Mouse (Mus musculus): ENCODE measurements around the gene Idi2. TPM values are rescaled to one million over a fixed set of nuclear protein-coding genes. Genes with fewer than 3 reads are reported as not detected.
"Not testable (repeated sequence)": the region's sequence is repeated elsewhere in the genome, so short reads cannot be mapped to it uniquely, and the experiment has no call there.

Idi2 gene
- polyA plus RNA-seq, 1 experiment from 2014 or later: not detected

GRCm38 (mm10) chr13:8972972-8973371, 20.3 kb downstream of the Idi2 start:
- H3K36me3 ChIP-seq (ENCODE audit: control insufficient read depth, insufficient read depth, low read length): peaks cover 86% of the 10 kb centered on the region
- WGBS: 97% methylated on average over 3 of the region's 3 CpGs
- no peaks in the 10 kb centered on the region for H3K4me1 ChIP-seq (replicated peaks; ENCODE audit: control insufficient read depth, insufficient read depth, low read length)
- H3K9me3 ChIP-seq (ENCODE audit: control insufficient read depth, low read length): no peaks in the 10 kb centered on the region
- H3K4me2 ChIP-seq (ENCODE audit: low read length): no peak overlapping the region
- H3K9ac ChIP-seq (ENCODE audit: low read length): no peak overlapping the region
- no peak overlapping the region for H3K4me3 ChIP-seq (ENCODE audit: low read depth, low read length)
- H3K27me3 ChIP-seq (replicated peaks; ENCODE audit: control insufficient read depth, insufficient read depth, low read length): no peaks in the 10 kb centered on the region
- no peak overlapping the region for H3K27ac ChIP-seq (ENCODE audit: low read depth)
- no peak for DNase-seq (ENCODE audit: low spot score)
- ATAC-seq (replicated peaks; ENCODE audit: low FRiP score, low TSS enrichment, low read depth): no peak

GRCm38 (mm10) chr13:8992231-8992630, 39.6 kb downstream of the Idi2 start:
- Histone ChIP-seq H3K9ac (ENCODE audit: low read length) (no peak overlapping the region), H3K27me3 (replicated peaks; ENCODE audit: control insufficient read depth, insufficient read depth, low read length) (no peaks in the 10 kb centered on the region), H3K4me2 (ENCODE audit: low read length) (no peak overlapping the region), H3K9me3 (ENCODE audit: control insufficient read depth, low read length) (no peaks in the 10 kb centered on the region), H3K4me1 (replicated peaks; ENCODE audit: control insufficient read depth, insufficient read depth, low read length) (peaks cover 6% of the 10 kb centered on the region), H3K36me3 (ENCODE audit: control insufficient read depth, insufficient read depth, low read length) (peaks cover 49% of the 10 kb centered on the region), H3K4me3 (ENCODE audit: low read depth, low read length) (no peak overlapping the region), H3K27ac (ENCODE audit: low read depth) (no peak overlapping the region)
- ATAC-seq (replicated peaks; ENCODE audit: low FRiP score, low TSS enrichment, low read depth) (no peak), DNase-seq (ENCODE audit: low spot score) (no peak)
- 91% methylated on average over 6 of the region's 6 CpGs for WGBS

GRCm38 (mm10) chr13:8995159-8995989, 42.7 kb downstream of the Idi2 start:
- 3% methylated on average over 33 of the region's 33 CpGs for WGBS
- DNase-seq (ENCODE audit: low spot score): no peak
- Histone ChIP-seq H3K36me3 (ENCODE audit: control insufficient read depth, insufficient read depth, low read length) (peaks cover 19% of the 10 kb centered on the region), H3K4me2 (ENCODE audit: low read length) (peak overlapping the region; percentile 95), H3K27ac (ENCODE audit: low read depth) (peak overlapping the region; percentile 67), H3K4me1 (replicated peaks; ENCODE audit: control insufficient read depth, insufficient read depth, low read length) (peaks cover 6% of the 10 kb centered on the region), H3K4me3 (ENCODE audit: low read depth, low read length) (peak overlapping the region; percentile 99), H3K27me3 (replicated peaks; ENCODE audit: control insufficient read depth, insufficient read depth, low read length) (no peaks in the 10 kb centered on the region), H3K9me3 (ENCODE audit: control insufficient read depth, low read length) (no peaks in the 10 kb centered on the region), H3K9ac (ENCODE audit: low read length) (peak overlapping the region; percentile 89)
- ATAC-seq (replicated peaks; ENCODE audit: low FRiP score, low TSS enrichment, low read depth): peak; percentile 76

GRCm38 (mm10) chr13:8995990-8996786, 43.5 kb downstream of the Idi2 start, which contains the start of gene Gtpbp4:
Gene Gtpbp4 (minus strand): TSS chr13:8996083.
- ATAC-seq (replicated peaks; ENCODE audit: low FRiP score, low TSS enrichment, low read depth): peak; percentile 98

GRCm38 (mm10) chr13:8997221-8997620, 44.6 kb downstream of the Idi2 start:
- not testable (repeated sequence) for H3K36me3 ChIP-seq (ENCODE audit: control insufficient read depth, insufficient read depth, low read length); DNase-seq (ENCODE audit: low spot score); ATAC-seq (replicated peaks; ENCODE audit: low FRiP score, low TSS enrichment, low read depth); H3K27me3 ChIP-seq (replicated peaks; ENCODE audit: control insufficient read depth, insufficient read depth, low read length); H3K4me1 ChIP-seq (replicated peaks; ENCODE audit: control insufficient read depth, insufficient read depth, low read length); H3K27ac ChIP-seq (ENCODE audit: low read depth); H3K4me3 ChIP-seq (ENCODE audit: low read depth, low read length); H3K4me2 ChIP-seq (ENCODE audit: low read length); H3K9me3 ChIP-seq (ENCODE audit: control insufficient read depth, low read length); H3K9ac ChIP-seq (ENCODE audit: low read length)
- WGBS: 80% methylated on average over 5 of the region's 5 CpGs

More at GRCm38 (mm10) chr13:8995990-8996786, 43.5 kb downstream of the Idi2 start, which contains the start of gene Gtpbp4:
- H3K4me3 ChIP-seq (ENCODE audit: low read depth, low read length): peak within 1 kb of the TSS; percentile 99
- H3K9ac ChIP-seq (ENCODE audit: low read length): peak within 1 kb of the TSS; percentile 89
- peaks cover 6% of the 10 kb centered on the region for H3K4me1 ChIP-seq (replicated peaks; ENCODE audit: control insufficient read depth, insufficient read depth, low read length)
- H3K27ac ChIP-seq (ENCODE audit: low read depth): peak within 1 kb of the TSS; percentile 73
- H3K9me3 ChIP-seq (ENCODE audit: control insufficient read depth, low read length): no peaks in the 10 kb centered on the region
- peaks cover 11% of the 10 kb centered on the region for H3K36me3 ChIP-seq (ENCODE audit: control insufficient read depth, insufficient read depth, low read length)
- no peaks in the 10 kb centered on the region for H3K27me3 ChIP-seq (replicated peaks; ENCODE audit: control insufficient read depth, insufficient read depth, low read length)
- DNase-seq (ENCODE audit: low spot score): peak; percentile 93
- H3K4me2 ChIP-seq (ENCODE audit: low read length): peak within 1 kb of the TSS; percentile 95
- 1% methylated on average over 51 of the region's 51 CpGs for WGBS

- Histone ChIP-seq H3K4me3 (ENCODE audit: low read depth, low read length) (no peak overlapping the region), H3K9ac (ENCODE audit: low read length) (no peak overlapping the region), H3K4me2 (ENCODE audit: low read length) (no peak overlapping the region), H3K27me3 (replicated peaks; ENCODE audit: control insufficient read depth, insufficient read depth, low read length) (no peaks in the 10 kb centered on the region), H3K9me3 (ENCODE audit: control insufficient read depth, low read length) (no peaks in the 10 kb centered on the region), H3K36me3 (ENCODE audit: control insufficient read depth, insufficient read depth, low read length) (no peaks in the 10 kb centered on the region), H3K27ac (ENCODE audit: low read depth) (no peak overlapping the region), H3K4me1 (replicated peaks; ENCODE audit: control insufficient read depth, insufficient read depth, low read length) (peaks cover 5% of the 10 kb centered on the region)
- DNase-seq (ENCODE audit: low spot score) (no peak), ATAC-seq (replicated peaks; ENCODE audit: low FRiP score, low TSS enrichment, low read depth) (no peak)
- WGBS: 90% methylated on average over 7 of the region's 8 CpGs
These were observed 46.8 kb downstream of the Idi2 start for GRCm38 (mm10) chr13:8999464-8999863.

DNA sequence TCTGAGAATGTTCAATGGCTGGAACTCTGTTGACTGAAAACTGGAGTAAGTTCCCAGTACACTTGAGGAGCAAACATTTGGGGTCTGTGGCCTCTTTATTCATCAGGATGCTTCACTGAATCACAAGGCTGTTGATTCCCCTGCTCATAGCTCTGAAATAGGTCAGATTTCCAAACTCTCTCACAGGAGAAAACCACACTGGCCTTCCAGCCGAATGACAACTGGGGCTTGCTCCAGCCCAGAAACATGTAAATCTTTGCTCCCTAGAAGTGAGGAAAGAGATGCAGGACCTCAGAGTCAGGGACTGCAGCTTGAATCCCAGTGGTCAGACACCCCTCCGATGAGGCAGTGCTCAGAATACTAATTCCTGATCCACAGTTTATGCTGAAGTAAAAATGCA, 50.6 kb downstream of the Idi2 start:
- Histone ChIP-seq H3K4me3 (ENCODE audit: low read depth, low read length) (no peak overlapping the region), H3K27me3 (replicated peaks; ENCODE audit: control insufficient read depth, insufficient read depth, low read length) (no peaks in the 10 kb centered on the region), H3K9me3 (ENCODE audit: control insufficient read depth, low read length) (no peaks in the 10 kb centered on the region), H3K27ac (ENCODE audit: low read depth) (no peak overlapping the region), H3K9ac (ENCODE audit: low read length) (no peak overlapping the region), H3K4me1 (replicated peaks; ENCODE audit: control insufficient read depth, insufficient read depth, low read length) (no peaks in the 10 kb centered on the region), H3K4me2 (ENCODE audit: low read length) (no peak overlapping the region), H3K36me3 (ENCODE audit: control insufficient read depth, insufficient read depth, low read length) (no peaks in the 10 kb centered on the region)
- 66% methylated on average over 2 of the region's 2 CpGs for WGBS
- DNase-seq (ENCODE audit: low spot score) (no peak), ATAC-seq (replicated peaks; ENCODE audit: low FRiP score, low TSS enrichment, low read depth) (no peak)

All from intestine, embryonic 14.5 days (tissue).